Mouse (Mus musculus) ovary, adult 18-20 months (tissue): ENCODE data around the gene Ptprd.

Experiments
- DNase-seq: peaks from one replicate; pipeline ENCODE4 v3.0.0; 2022; ENCODE audit warnings: low spot score, mixed read lengths

Ptprd gene

GRCm38 (mm10) chr4:77248918-77249317, 962.8 kb downstream of the Ptprd start:
- no peak for DNase-seq

- DNase-seq: no peak
Observed at GRCm38 (mm10) chr4:77241852-77242455, 969.8 kb downstream of the Ptprd start.

- DNase-seq: no peak
Observed at GRCm38 (mm10) chr4:77238144-77238543, 973.6 kb downstream of the Ptprd start.

DNA sequence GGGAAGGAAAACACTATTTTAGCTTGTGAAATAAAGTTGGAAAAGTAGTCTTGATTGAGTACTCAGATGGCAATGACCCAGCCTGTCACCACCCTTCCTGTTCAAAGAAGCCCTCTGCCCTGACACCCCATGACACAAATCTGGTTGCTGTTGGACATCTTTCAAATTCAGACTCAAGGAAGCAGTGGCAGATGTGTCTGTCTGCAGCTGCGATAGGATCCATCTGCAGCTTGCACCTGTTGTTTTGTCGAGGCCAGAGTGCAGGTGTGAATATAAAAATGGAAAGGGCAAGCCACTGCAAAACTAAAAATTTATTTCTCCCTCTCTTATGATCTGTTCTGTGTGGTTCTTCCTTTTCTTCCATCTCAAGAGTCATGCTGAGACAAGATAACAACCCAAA, 978.5 kb downstream of the Ptprd start:
- DNase-seq: no peak

DNA sequence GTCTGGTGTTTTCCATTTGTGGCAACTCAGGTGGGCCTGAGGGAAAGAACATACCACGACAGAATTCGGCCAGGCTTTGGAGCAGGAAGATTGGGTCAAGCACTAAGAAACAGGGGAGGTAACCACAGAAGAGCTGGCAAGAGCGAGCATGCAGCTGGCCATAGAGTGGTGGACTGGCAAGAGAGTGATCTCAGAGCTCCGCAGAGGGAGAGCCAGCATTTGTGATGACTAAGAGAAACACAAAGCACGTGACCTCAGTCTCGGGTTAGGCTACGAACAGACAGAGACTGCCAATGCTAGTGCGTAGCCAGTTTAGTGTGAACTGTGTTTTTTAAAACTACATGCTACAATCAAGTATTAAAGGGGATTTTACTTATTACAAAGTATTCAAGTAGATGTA, 1042.9 kb downstream of the Ptprd start:
- no peak for DNase-seq

GRCm38 (mm10) chr4:77157601-77158000, 1054.2 kb downstream of the Ptprd start:
- no peak for DNase-seq

- DNase-seq: no peak
Observed at GRCm38 (mm10) chr4:77155561-77155960, 1056.2 kb downstream of the Ptprd start.

DNA sequence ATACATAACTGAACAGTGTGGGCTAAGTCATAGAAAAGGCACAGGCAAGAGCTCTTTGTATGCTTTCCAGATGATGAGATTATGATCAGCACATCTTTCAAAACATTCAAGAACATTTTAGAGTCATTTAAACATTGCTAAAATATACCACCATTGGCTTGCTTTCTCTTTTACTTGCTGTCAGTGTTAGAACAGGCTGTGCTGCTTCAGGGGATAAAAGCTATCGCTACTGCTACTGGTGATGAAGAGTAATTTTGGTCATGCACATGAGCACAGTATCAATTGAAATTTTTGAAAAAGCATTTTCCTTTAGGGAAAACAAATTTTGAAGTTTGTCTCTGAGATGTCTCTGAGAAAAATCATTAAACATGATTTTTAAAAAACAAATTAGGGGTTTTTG, 1056.7 kb downstream of the Ptprd start:
- DNase-seq: no peak

DNA sequence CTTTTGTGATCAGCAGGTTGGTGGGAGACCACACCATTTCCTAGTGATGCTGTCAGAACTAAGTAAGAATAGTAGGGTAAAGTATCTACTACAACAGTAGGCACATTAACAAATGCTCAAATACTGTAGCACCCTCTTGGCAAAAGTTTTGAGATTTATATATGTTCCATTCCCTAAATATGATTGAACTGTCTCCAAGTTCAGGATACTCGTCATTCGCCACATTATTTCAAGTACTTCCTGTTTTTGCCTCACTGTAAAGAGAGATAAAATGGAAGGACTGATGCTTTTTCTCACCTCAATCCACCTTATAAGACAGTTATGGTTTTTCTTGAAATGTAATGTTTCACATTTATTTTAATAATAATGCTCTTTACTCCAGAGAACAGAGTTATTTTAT, 1086.9 kb downstream of the Ptprd start:
- no peak for DNase-seq

DNA sequence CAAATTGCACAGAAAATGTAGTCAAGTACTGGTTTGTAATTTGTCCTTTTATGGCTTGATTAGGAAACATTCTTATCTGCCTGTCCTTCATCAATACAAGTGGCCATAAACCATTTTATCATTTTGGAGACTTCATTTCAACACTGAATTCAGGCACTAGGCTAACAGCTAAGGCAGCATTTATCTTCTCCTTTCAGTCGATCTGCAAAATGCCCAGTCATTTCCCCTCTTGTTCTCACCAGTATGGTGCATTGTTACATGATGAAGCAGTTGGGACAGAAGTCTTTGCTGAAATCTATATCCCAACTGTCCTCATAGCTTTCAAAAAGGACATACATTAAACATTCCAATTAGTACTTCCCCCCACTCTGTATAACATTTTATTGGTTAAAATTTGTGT, 1100.9 kb downstream of the Ptprd start:
- DNase-seq: no peak

DNA sequence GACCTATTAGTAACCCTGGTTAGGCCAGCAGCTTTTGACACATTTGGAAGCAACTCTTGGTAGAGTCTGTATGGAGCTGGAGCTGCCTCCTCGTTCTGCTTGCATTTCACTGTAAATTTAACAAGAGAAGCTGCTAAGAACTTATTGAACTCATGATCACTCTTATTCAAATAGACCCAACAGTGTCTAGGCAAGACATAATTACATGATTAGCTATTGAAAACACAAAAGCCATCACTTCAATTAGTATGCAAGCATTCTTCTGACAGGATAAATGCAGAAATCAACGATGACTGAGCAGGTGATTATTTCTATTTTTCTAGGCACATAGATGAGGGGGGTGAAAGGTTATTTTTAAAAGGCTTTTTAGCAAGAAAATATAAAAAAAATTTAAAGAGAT, 1104.5 kb downstream of the Ptprd start:
- no peak for DNase-seq

GRCm38 (mm10) chr4:77083165-77083564, 1128.6 kb downstream of the Ptprd start:
- DNase-seq: no peak

GRCm38 (mm10) chr4:77077607-77078006, 1134.2 kb downstream of the Ptprd start:
- DNase-seq: no peak

DNA sequence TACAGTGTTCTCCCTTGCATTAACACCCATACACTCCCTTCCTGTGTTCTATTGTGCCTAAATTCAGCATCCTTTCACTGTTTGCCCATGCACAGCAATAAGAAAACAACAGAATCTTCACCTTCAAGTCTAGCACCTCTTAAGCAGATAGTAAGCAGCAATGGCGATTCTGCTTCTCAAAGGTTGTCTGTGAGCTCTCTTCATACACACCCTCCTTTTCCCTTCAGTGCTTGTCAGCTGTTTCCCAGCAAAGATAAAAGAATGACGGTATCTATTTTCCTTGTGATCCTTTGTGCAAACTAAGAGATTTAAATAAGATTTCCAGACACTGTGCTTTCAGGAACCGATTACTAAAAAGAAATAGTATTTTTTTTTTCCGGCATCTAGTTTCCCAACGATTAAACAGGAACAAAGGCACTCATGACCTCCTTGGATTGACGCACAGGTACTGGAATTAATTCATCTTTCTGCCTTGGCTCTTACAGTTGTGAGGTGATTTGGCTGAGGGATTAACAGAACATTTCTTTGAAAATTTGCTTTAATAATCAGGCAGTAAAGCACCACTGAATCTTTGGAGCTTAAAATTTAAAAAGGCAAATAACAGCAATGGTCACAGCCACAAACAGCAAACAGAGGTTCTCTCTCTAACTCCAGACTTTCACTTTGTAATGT, 1161.1 kb downstream of the Ptprd start:
- DNase-seq: no peak

DNA sequence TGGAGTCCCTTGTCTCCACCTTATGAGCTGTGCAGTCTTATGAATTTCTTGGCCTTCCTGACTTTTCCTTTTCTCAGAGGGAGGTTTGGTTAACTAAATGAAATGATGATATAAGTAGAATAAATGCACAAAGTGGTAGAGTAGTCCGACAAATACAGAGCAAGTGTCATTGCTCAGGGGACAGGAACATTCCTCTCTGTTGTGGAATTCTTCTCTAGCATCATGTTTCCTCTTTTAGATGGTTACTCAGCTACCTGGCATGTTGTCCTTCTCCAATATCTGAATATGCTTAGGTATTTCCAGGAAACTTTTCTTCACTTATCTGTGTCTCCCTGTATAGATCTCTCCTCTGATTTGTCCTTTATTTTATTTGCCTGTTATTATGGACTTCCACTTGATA, 1207.3 kb downstream of the Ptprd start:
- no peak for DNase-seq

GRCm38 (mm10) chr4:76996172-76996571, 1215.6 kb downstream of the Ptprd start:
- no peak for DNase-seq

DNA sequence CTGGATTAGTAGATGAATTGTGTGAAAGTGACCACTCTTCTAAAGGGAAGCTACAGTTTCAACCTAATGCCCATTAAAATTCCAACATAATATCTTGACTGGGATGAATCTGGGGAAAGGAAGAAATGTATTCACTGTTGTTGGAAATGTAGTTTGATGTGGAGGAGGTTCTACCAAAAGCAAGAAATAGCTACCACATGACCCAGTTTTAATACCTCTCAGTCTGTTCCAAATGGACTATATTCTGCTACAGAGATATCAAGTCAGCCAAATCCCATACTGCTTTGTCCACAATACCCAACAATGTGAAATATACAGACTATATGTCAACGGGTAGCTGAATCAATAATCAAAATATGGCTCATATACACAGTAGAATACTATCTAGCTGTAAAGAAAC, 1221.8 kb downstream of the Ptprd start:
- DNase-seq: no peak

GRCm38 (mm10) chr4:76977056-76977809, 1234.5 kb downstream of the Ptprd start:
- DNase-seq: no peak

GRCm38 (mm10) chr4:76948251-76948650, 1263.5 kb downstream of the Ptprd start:
- no peak for DNase-seq

- DNase-seq: no peak
Observed at GRCm38 (mm10) chr4:76941382-76942360, 1270.1 kb downstream of the Ptprd start.

GRCm38 (mm10) chr4:76931559-76931958, 1280.2 kb downstream of the Ptprd start:
- no peak for DNase-seq

GRCm38 (mm10) chr4:76913532-76914150, 1298.1 kb downstream of the Ptprd start:
- DNase-seq: no peak
